Mouse (Mus musculus) embryonic facial prominence, embryonic 13.5 days (tissue): ENCODE measurements around the gene Wwox. TPM values are rescaled to one million over a fixed set of nuclear protein-coding genes. Genes with fewer than 3 reads are reported as not detected.

Experiments
- ATAC-seq: fragments of 200-750 bp; cut with Nextera tagmentation; 2 replicates; pipeline ENCODE4 v1.8.0; 2017; ENCODE audit warnings: low read depth; ENCODE audit not compliant: insufficient number of reproducible peaks, insufficient read depth, low FRiP score, low TSS enrichment
- H3K27ac ChIP-seq: fragments of 300-500 bp; sonication (generic); 2 replicates; pipeline ENCODE4 v1.5.1; 2015; ENCODE audit warnings: moderate library complexity, mild to moderate bottlenecking, inconsistent platforms
- H3K27me3 ChIP-seq: fragments of 300-500 bp; sonication (generic); 2 replicates; pipeline ENCODE4 v1.6.1; 2015; ENCODE audit warnings: mild to moderate bottlenecking, inconsistent platforms
- H3K36me3 ChIP-seq: fragments of 300-500 bp; sonication (generic); 2 replicates; pipeline ENCODE4 v1.6.1; 2015; ENCODE audit warnings: mild to moderate bottlenecking, inconsistent platforms
- H3K4me1 ChIP-seq: fragments of 300-500 bp; sonication (generic); 2 replicates; pipeline ENCODE4 v1.6.1; 2015; ENCODE audit warnings: inconsistent platforms
- H3K4me2 ChIP-seq: fragments of 300-500 bp; sonication (generic); 2 replicates; pipeline ENCODE4 v1.6.1; 2015; ENCODE audit warnings: moderate library complexity, mild to moderate bottlenecking, inconsistent platforms
- H3K4me3 ChIP-seq: fragments of 300-500 bp; sonication (generic); 2 replicates; pipeline ENCODE4 v1.5.1; 2015; ENCODE audit warnings: mild to moderate bottlenecking, inconsistent platforms
- H3K9ac ChIP-seq: fragments of 300-500 bp; sonication (generic); 2 replicates; pipeline ENCODE4 v1.6.1; 2015; ENCODE audit warnings: mild to moderate bottlenecking, inconsistent platforms
- H3K9me3 ChIP-seq: fragments of 300-500 bp; sonication (generic); 2 replicates; pipeline ENCODE4 v1.6.1; 2016; ENCODE audit warnings: inconsistent platforms
- WGBS: fragments of 180-500 bp; shearing (Covaris S2); methylation state at CpG from one replicate; pipeline ENCODE4 v1.1.7; 2015; ENCODE audit warnings: mixed read lengths; 5-methylcytosine and 5-hydroxymethylcytosine counted together
- polyA plus RNA-seq: library from polyadenylated mRNA; unstranded; fragments of >200 nt; fragmentation: Nextera tagmentation; extraction: Ambion mirVana; gene quantifications from 2 replicates; pipeline ENCODE4 v1.2.1, GENCODE M21; 2015

Gene Wwox
- polyA plus RNA-seq, 1 experiment from 2014 or later = 11.5 TPM

- H3K9me3 ChIP-seq = no peaks in the 10 kb centered on the region
- no peak for ATAC-seq
- peak overlapping the region; percentile 80 for H3K9ac ChIP-seq
- H3K27ac ChIP-seq = no peak overlapping the region
- H3K36me3 ChIP-seq = no peaks in the 10 kb centered on the region
- 19% methylated on average over 5 of the region's 5 CpGs for WGBS
- H3K27me3 ChIP-seq = no peaks in the 10 kb centered on the region
- H3K4me1 ChIP-seq = peaks cover 7% of the 10 kb centered on the region
- H3K4me2 ChIP-seq = peak overlapping the region; percentile 87
- peak overlapping the region; percentile 75 for H3K4me3 ChIP-seq
Measured at GRCm38 (mm10) chr8:114440205-114440589, 742 bp downstream of the Wwox start.

GRCm38 (mm10) chr8:114441616-114442015 is 2.2 kb downstream of the Wwox start:
- ATAC-seq = no peak
- H3K4me1 ChIP-seq = peaks cover 7% of the 10 kb centered on the region
- no peaks in the 10 kb centered on the region for H3K27me3 ChIP-seq
- 80% methylated on average over 4 of the region's 4 CpGs for WGBS
- H3K4me3 ChIP-seq = no peak overlapping the region
- H3K4me2 ChIP-seq = no peak overlapping the region
- no peaks in the 10 kb centered on the region for H3K36me3 ChIP-seq
- H3K9ac ChIP-seq = no peak overlapping the region
- no peaks in the 10 kb centered on the region for H3K9me3 ChIP-seq
- no peak overlapping the region for H3K27ac ChIP-seq

- H3K9me3 ChIP-seq = no peaks in the 10 kb centered on the region
- no peak overlapping the region for H3K4me3 ChIP-seq
- no peak overlapping the region for H3K27ac ChIP-seq
- no peaks in the 10 kb centered on the region; the same call in 1 of the 2 replicates for H3K27me3 ChIP-seq
- H3K4me1 ChIP-seq = 0 out of 2 replicates have a peak, but pooled peaks cover 3% of the 10 kb centered on the region
- no peak overlapping the region for H3K4me2 ChIP-seq
- no peak overlapping the region for H3K9ac ChIP-seq
- 76% methylated on average over 7 of the region's 7 CpGs for WGBS
- ATAC-seq = no peak
- no peaks in the 10 kb centered on the region for H3K36me3 ChIP-seq
Measured at GRCm38 (mm10) chr8:114446884-114447283, 7.4 kb downstream of the Wwox start.

GRCm38 (mm10) chr8:114452278-114452677 is 12.8 kb downstream of the Wwox start:
- no peak overlapping the region for H3K9ac ChIP-seq
- WGBS = 86% methylated on average over 8 of the region's 8 CpGs
- peaks cover 8% of the 10 kb centered on the region; the same call in 1 of the 2 replicates for H3K4me1 ChIP-seq
- no peaks in the 10 kb centered on the region for H3K9me3 ChIP-seq
- no peaks in the 10 kb centered on the region for H3K36me3 ChIP-seq
- H3K4me3 ChIP-seq = no peak overlapping the region
- no peaks in the 10 kb centered on the region; the same call in 1 of the 2 replicates for H3K27me3 ChIP-seq
- H3K4me2 ChIP-seq = no peak overlapping the region
- no peak overlapping the region for H3K27ac ChIP-seq
- no peak for ATAC-seq

- ATAC-seq = no peak
- no peak overlapping the region for H3K4me3 ChIP-seq
- 0 out of 2 replicates have a peak overlapping the region, but pooled peaks have one; percentile 37 for H3K9ac ChIP-seq
- H3K9me3 ChIP-seq = no peaks in the 10 kb centered on the region
- no peak overlapping the region for H3K27ac ChIP-seq
- H3K4me2 ChIP-seq = peak overlapping the region; percentile 42
- no peaks in the 10 kb centered on the region; the same call in 1 of the 2 replicates for H3K27me3 ChIP-seq
- WGBS = 9% methylated on average over 9 of the region's 9 CpGs
- H3K4me1 ChIP-seq = peaks cover 8% of the 10 kb centered on the region; the same call in 1 of the 2 replicates
- no peaks in the 10 kb centered on the region for H3K36me3 ChIP-seq
Measured at GRCm38 (mm10) chr8:114452781-114453221, 13.3 kb downstream of the Wwox start.

GRCm38 (mm10) chr8:114455302-114455701 is 15.8 kb downstream of the Wwox start:
- H3K36me3 ChIP-seq = no peaks in the 10 kb centered on the region
- no peak overlapping the region for H3K4me3 ChIP-seq
- no peak overlapping the region for H3K4me2 ChIP-seq
- H3K9me3 ChIP-seq = no peaks in the 10 kb centered on the region
- H3K9ac ChIP-seq = no peak overlapping the region
- no peak for ATAC-seq
- peaks cover 8% of the 10 kb centered on the region; the same call in 1 of the 2 replicates for H3K4me1 ChIP-seq
- H3K27me3 ChIP-seq = no peaks in the 10 kb centered on the region; the same call in 1 of the 2 replicates
- no peak overlapping the region for H3K27ac ChIP-seq
- WGBS = 86% methylated on average over 8 of the region's 8 CpGs

GRCm38 (mm10) chr8:114455953-114456352 is 16.5 kb downstream of the Wwox start:
- no peak for ATAC-seq
- 54% methylated on average over 15 of the region's 15 CpGs for WGBS

GRCm38 (mm10) chr8:114458113-114458784 is 18.8 kb downstream of the Wwox start:
- H3K4me2 ChIP-seq = no peak overlapping the region
- no peak overlapping the region for H3K27ac ChIP-seq
- no peaks in the 10 kb centered on the region for H3K27me3 ChIP-seq
- WGBS = 75% methylated on average over 25 of the region's 25 CpGs
- no peaks in the 10 kb centered on the region for H3K36me3 ChIP-seq
- no peak overlapping the region for H3K9ac ChIP-seq
- ATAC-seq = no peak
- no peaks in the 10 kb centered on the region for H3K9me3 ChIP-seq
- H3K4me1 ChIP-seq = peaks cover 16% of the 10 kb centered on the region
- no peak overlapping the region for H3K4me3 ChIP-seq

More at GRCm38 (mm10) chr8:114455953-114456352, 16.5 kb downstream of the Wwox start:
- Histone ChIP-seq H3K36me3 (no peaks in the 10 kb centered on the region), H3K27me3 (no peaks in the 10 kb centered on the region), H3K27ac (no peak overlapping the region), H3K4me2 (peak overlapping the region; percentile 14; the same call in 1 of the 2 replicates), H3K4me1 (peaks cover 5% of the 10 kb centered on the region; the same call in 1 of the 2 replicates), H3K9me3 (no peaks in the 10 kb centered on the region), H3K9ac (no peak overlapping the region), H3K4me3 (no peak overlapping the region)

- Histone ChIP-seq H3K27me3 (no peaks in the 10 kb centered on the region), H3K4me1 (peaks cover 17% of the 10 kb centered on the region), H3K4me2 (no peak overlapping the region), H3K36me3 (no peaks in the 10 kb centered on the region), H3K9me3 (no peaks in the 10 kb centered on the region), H3K27ac (no peak overlapping the region), H3K9ac (no peak overlapping the region), H3K4me3 (no peak overlapping the region)
- 74% methylated on average over 5 of the region's 5 CpGs for WGBS
- ATAC-seq = 0 out of 2 replicates have a peak, but pooled peaks have one; percentile 26
Measured at GRCm38 (mm10) chr8:114460600-114460999, 21.1 kb downstream of the Wwox start.

- no peak for ATAC-seq
- Histone ChIP-seq H3K9me3 (no peaks in the 10 kb centered on the region), H3K27me3 (no peaks in the 10 kb centered on the region), H3K9ac (no peak overlapping the region), H3K27ac (no peak overlapping the region), H3K4me2 (no peak overlapping the region), H3K36me3 (no peaks in the 10 kb centered on the region), H3K4me1 (peaks cover 12% of the 10 kb centered on the region; the same call in 1 of the 2 replicates), H3K4me3 (no peak overlapping the region)
- 92% methylated on average over 11 of the region's 11 CpGs for WGBS
Measured at GRCm38 (mm10) chr8:114462591-114462990, 23.1 kb downstream of the Wwox start.

- 72% methylated on average over 10 of the region's 10 CpGs for WGBS
- no peaks in the 10 kb centered on the region for H3K9me3 ChIP-seq
- H3K4me1 ChIP-seq = peaks cover 12% of the 10 kb centered on the region; the same call in 1 of the 2 replicates
- no peak overlapping the region for H3K4me2 ChIP-seq
- no peak overlapping the region for H3K9ac ChIP-seq
- no peak overlapping the region for H3K4me3 ChIP-seq
- no peaks in the 10 kb centered on the region for H3K36me3 ChIP-seq
- ATAC-seq = no peak
- no peaks in the 10 kb centered on the region for H3K27me3 ChIP-seq
- no peak overlapping the region for H3K27ac ChIP-seq
Measured at GRCm38 (mm10) chr8:114463305-114463704, 23.9 kb downstream of the Wwox start.
